Mouse (Mus musculus) myocyte (in vitro differentiated cells): ENCODE measurements around the gene Abhd17a. TPM values are rescaled to one million over a fixed set of nuclear protein-coding genes. Genes with fewer than 3 reads are reported as not detected.
A peak's percentile ranks its signal among the peaks of the same experiment; 100 is the strongest.

Experiments
- H3K27me3 ChIP-seq: one replicate; pipeline ENCODE4 v1.6.1; 2011; ENCODE audit not compliant: control insufficient read depth, insufficient read depth, insufficient read length
- H3K36me3 ChIP-seq: one replicate; pipeline ENCODE4 v1.6.1; 2011; ENCODE audit not compliant: control insufficient read depth, insufficient read depth
- H3K4me2 ChIP-seq: one replicate; pipeline ENCODE4 v1.6.1; 2011; ENCODE audit warnings: low read depth, control low read depth
- H3K4me3 ChIP-seq: one replicate; pipeline ENCODE4 v1.5.1; 2011; ENCODE audit warnings: mild to moderate bottlenecking, control low read depth, moderate library complexity
- H3K79me2 ChIP-seq: one replicate; pipeline ENCODE4 v1.6.1; 2011; ENCODE audit not compliant: control insufficient read depth, insufficient read depth
- H3ac ChIP-seq: one replicate; pipeline ENCODE4 v1.6.1; 2011; ENCODE audit not compliant: control insufficient read depth, insufficient read length
- CEBPB ChIP-seq: IDR thresholded peaks from 2 replicates; pipeline ENCODE4 v1.6.1; 2011; ENCODE audit warnings: mild to moderate bottlenecking, moderate library complexity; ENCODE audit not compliant: poor library complexity, insufficient read depth, severe bottlenecking
- E2F4 ChIP-seq: IDR thresholded peaks from one replicate; pipeline ENCODE4 v1.6.1; 2011; ENCODE audit warnings: mild to moderate bottlenecking, control low read depth, moderate library complexity; ENCODE audit not compliant: insufficient read depth
- MAX ChIP-seq: IDR thresholded peaks from one replicate; pipeline ENCODE4 v1.6.1; 2011; ENCODE audit warnings: low read depth, mild to moderate bottlenecking, control low read depth
- MYOD1 ChIP-seq, 3 experiments: IDR thresholded peaks; one replicate each; pipeline ENCODE4 v1.6.1; 2011; ENCODE audit warnings: control low read depth in 2 of 3, low read depth in 2 of 3, mild to moderate bottlenecking in 2 of 3, moderate library complexity in 1 of 3; ENCODE audit not compliant: insufficient read length in 2 of 3, control insufficient read depth in 1 of 3
- MYOG ChIP-seq, 3 experiments: IDR thresholded peaks; one replicate each; pipeline ENCODE4 v1.6.1; 2011; ENCODE audit warnings: control low read depth in 2 of 3, low read depth in 2 of 3, mild to moderate bottlenecking in 2 of 3; ENCODE audit not compliant: insufficient read length in 2 of 3, control insufficient read depth in 1 of 3, insufficient read depth in 1 of 3
- POLR2A ChIP-seq: IDR thresholded peaks from one replicate; pipeline ENCODE4 v1.6.1; 2011; ENCODE audit warnings: low read depth, mild to moderate bottlenecking, control low read depth, moderate library complexity; ENCODE audit not compliant: insufficient read length
- POLR2AphosphoS2 ChIP-seq: IDR thresholded peaks from one replicate; pipeline ENCODE4 v1.6.1; 2011; ENCODE audit warnings: low read depth, control low read depth; ENCODE audit not compliant: insufficient read length
- REST ChIP-seq: IDR thresholded peaks from one replicate; pipeline ENCODE4 v1.6.1; 2011; ENCODE audit warnings: mild to moderate bottlenecking, control low read depth, moderate library complexity; ENCODE audit not compliant: insufficient read depth, insufficient read length
- SRF ChIP-seq: IDR thresholded peaks from one replicate; pipeline ENCODE4 v1.6.1; 2011; ENCODE audit warnings: low read depth; ENCODE audit not compliant: control insufficient read depth, insufficient read length
- TCF12 ChIP-seq: IDR thresholded peaks from one replicate; pipeline ENCODE4 v1.6.1; 2011; ENCODE audit warnings: mild to moderate bottlenecking, control low read depth; ENCODE audit not compliant: poor library complexity, insufficient read depth, severe bottlenecking
- TCF3 ChIP-seq: IDR thresholded peaks from one replicate; pipeline ENCODE4 v1.6.1; 2011; ENCODE audit warnings: low read depth, control low read depth; ENCODE audit not compliant: insufficient read length
- USF1 ChIP-seq: IDR thresholded peaks from one replicate; pipeline ENCODE4 v1.6.1; 2011; ENCODE audit warnings: low read depth, mild to moderate bottlenecking, control low read depth, moderate library complexity
- polyA plus RNA-seq: library from polyadenylated mRNA; unstranded; fragments of >200 nt; fragmentation: generic; extraction: Trizol; gene quantifications from one replicate; pipeline ENCODE4 v1.2.1, GENCODE M21; 2012; ENCODE audit warnings: missing spikeins

Abhd17a gene
- polyA plus RNA-seq, 1 experiment, result 111 TPM

DNA sequence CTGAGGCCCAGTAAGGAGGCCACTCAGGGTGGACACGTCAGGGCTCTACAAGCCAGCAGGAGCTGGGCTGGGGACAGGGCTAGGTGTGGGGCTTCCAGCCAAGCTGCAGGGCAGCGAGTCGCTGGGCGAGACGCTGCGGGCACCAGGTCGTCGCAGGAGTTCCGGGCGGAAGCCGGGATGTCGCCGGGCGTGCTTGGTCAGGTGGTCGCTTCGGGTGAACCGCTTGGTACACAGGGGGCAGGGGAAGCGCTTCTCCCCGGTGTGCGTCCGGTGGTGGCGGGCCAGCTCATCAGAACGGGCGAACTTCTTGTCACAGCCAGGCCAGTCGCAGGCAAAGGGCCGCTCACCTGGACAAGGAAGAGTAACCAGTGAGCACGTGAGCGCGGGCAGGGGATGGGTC, 21.3 kb downstream of the Abhd17a start:
- Histone ChIP-seq H3K27me3 (no peaks in the 10 kb centered on the region), H3K4me2 (no peak overlapping the region), H3K4me3 (no peak overlapping the region), H3ac (no peak overlapping the region), H3K79me2 (peaks cover 35% of the 10 kb centered on the region), H3K36me3 (peaks cover 5% of the 10 kb centered on the region)
- TF ChIP-seq MAX, result no peak
- no peak for TF ChIP-seq CEBPB
- TF ChIP-seq TCF12, result no peak
- no peak for TF ChIP-seq E2F4
- no peak for TF ChIP-seq REST
- no peak for TF ChIP-seq TCF3

DNA sequence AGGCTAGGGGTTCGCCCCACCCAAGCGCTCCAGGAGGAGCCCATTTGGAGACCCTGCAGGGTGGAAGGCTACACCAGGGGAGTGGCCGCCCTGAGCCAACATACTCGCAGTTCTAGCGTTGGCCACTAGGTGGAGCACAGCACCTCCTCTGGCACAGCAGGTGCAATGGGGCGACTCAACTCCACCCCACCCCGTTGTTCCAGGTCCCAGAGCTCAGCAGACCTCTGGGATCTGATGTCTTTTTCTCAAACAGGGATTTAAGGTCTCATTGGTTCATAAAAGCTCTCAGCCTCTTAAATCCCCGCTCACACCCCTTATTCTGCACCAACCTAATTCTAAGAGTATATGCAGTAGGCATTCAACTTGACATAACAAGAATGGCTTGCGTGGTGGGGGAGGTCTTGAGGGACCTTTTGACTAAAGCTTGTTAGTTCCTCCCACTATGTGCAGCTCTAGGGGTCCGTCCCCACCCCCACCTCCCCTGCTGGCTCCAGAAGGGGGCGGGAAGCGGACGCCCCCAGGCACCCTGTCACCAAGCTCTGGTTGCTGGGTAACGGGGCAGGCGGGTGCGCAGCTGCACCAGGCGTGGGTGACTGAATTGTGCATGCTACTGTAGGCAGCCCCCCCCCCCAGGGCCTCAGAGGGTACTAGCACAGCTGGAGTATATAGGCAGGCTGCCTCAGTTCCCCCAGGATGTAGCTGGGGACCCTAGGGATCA, 23.6 kb downstream of the Abhd17a start:
- TF ChIP-seq TCF3, result peak; percentile 54
- TF ChIP-seq TCF12, result peak; percentile 5
- TF ChIP-seq MYOG (IDR thresholded peaks at IDR 0.05; ENCODE audit: control insufficient read depth in 1 of 3, insufficient read depth in 1 of 3, insufficient read length in 2 of 3, low read depth in 2 of 3), result peak; percentile 53 to 92 (median 87)
- no peak for TF ChIP-seq USF1
- no peak for TF ChIP-seq SRF
- TF ChIP-seq REST, result no peak
- TF ChIP-seq POLR2AphosphoS2, result peak; percentile 50
- TF ChIP-seq MAX, result no peak
- TF ChIP-seq MYOD1 (IDR thresholded peaks at IDR 0.05; ENCODE audit: control insufficient read depth in 1 of 3, insufficient read length in 2 of 3, low read depth in 2 of 3), result peak in 2 of 3 experiments; percentile 94 to 95
- H3K4me2 ChIP-seq, result no peak overlapping the region

GRCm38 (mm10) chr10:80561116-80561944, 28.8 kb downstream of the Abhd17a start, which contains the start of gene Rexo1:
TSS of gene Rexo1 (minus strand) at chr10:80561560.
- peak within 1 kb of the TSS; percentile 98 for H3K4me3 ChIP-seq
- peak within 1 kb of the TSS; percentile 84 for H3ac ChIP-seq
- peak within 1 kb of the TSS; percentile 98 for H3K4me2 ChIP-seq
- H3K36me3 ChIP-seq, result peaks cover 5% of the 10 kb centered on the region
- no peaks in the 10 kb centered on the region for H3K27me3 ChIP-seq
- TF ChIP-seq MYOD1 (IDR thresholded peaks at IDR 0.05; ENCODE audit: control insufficient read depth in 1 of 3, insufficient read length in 2 of 3, low read depth in 2 of 3) (no peak), POLR2A (peak; percentile 25), E2F4 (no peak), SRF (peak; percentile 98), TCF12 (no peak), MAX (peak; percentile 98), REST (no peak), POLR2AphosphoS2 (peak; percentile 12)
- peaks cover 49% of the 10 kb centered on the region for H3K79me2 ChIP-seq

More for the DNA sequence above, 23.6 kb downstream of the Abhd17a start:
- Histone ChIP-seq H3K4me3 (no peak overlapping the region), H3K79me2 (peaks cover 16% of the 10 kb centered on the region), H3K36me3 (peaks cover 5% of the 10 kb centered on the region), H3ac (no peak overlapping the region), H3K27me3 (no peaks in the 10 kb centered on the region)

DNA sequence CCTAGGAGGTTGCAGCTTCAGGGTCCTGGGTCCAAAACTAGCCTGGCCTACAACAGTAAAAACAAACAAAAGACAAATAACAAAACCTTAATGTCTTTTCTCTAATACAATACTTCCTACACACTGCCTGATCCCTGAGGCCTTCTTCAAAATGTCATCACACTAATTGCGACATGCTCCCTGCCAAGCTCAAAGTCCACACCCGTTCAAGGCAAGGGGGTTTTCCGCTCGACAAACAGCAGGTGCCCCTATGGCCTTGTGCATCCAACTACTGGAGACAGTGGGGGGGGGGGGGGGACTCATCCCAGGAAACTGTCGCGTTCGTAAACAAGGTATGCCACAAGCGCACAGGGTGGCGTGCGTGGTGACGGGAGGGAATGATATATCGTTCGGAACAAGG, 29.5 kb downstream of the Abhd17a start:
- Histone ChIP-seq H3K27me3 (no peaks in the 10 kb centered on the region), H3K4me3 (peak overlapping the region; percentile 98), H3K36me3 (peaks cover 5% of the 10 kb centered on the region), H3ac (peak overlapping the region; percentile 84), H3K4me2 (peak overlapping the region; percentile 98), H3K79me2 (peaks cover 54% of the 10 kb centered on the region)
- TF ChIP-seq E2F4, result no peak
- TF ChIP-seq SRF, result no peak
- no peak for TF ChIP-seq POLR2A
- TF ChIP-seq MYOG (IDR thresholded peaks at IDR 0.05; ENCODE audit: control insufficient read depth in 1 of 3, insufficient read depth in 1 of 3, insufficient read length in 2 of 3, low read depth in 2 of 3), result no peak
- no peak for TF ChIP-seq POLR2AphosphoS2

DNA sequence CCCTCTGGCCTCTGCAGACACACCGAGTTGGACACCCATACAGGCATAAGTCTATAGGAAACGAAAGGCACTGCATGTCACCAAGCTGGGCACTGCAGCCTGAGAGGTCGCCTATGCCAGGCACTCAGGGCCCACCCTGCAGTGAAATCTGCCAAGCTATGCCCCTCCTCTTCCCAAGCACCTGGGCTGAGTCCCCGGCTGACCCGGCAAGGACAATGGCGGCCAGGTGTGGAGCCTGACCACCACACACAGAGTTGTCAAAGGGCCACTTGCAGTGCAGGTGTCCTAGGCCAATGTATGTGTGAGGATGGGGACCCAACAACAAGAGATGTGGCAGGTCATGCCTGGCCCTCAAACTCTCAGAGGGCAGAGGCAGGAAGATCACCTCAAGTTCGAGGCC, 30.7 kb downstream of the Abhd17a start:
- Histone ChIP-seq H3K4me2 (no peak overlapping the region), H3K36me3 (no peaks in the 10 kb centered on the region), H3K4me3 (peak overlapping the region; percentile 98), H3K79me2 (peaks cover 63% of the 10 kb centered on the region), H3K27me3 (no peaks in the 10 kb centered on the region), H3ac (no peak overlapping the region)
- TF ChIP-seq CEBPB, result no peak
- no peak for TF ChIP-seq USF1
- TF ChIP-seq MYOD1 (IDR thresholded peaks at IDR 0.05; ENCODE audit: control insufficient read depth in 1 of 3, insufficient read length in 2 of 3, low read depth in 2 of 3), result no peak
- no peak for TF ChIP-seq POLR2AphosphoS2
- TF ChIP-seq POLR2A, result no peak
